Mouse (Mus musculus): ENCODE data around the gene Dclk3. TPM values are rescaled to one million over a fixed set of nuclear protein-coding genes. Genes with fewer than 3 reads are reported as not detected.

Dclk3 gene
- polyA plus RNA-seq, 1 experiment: not detected

DNA sequence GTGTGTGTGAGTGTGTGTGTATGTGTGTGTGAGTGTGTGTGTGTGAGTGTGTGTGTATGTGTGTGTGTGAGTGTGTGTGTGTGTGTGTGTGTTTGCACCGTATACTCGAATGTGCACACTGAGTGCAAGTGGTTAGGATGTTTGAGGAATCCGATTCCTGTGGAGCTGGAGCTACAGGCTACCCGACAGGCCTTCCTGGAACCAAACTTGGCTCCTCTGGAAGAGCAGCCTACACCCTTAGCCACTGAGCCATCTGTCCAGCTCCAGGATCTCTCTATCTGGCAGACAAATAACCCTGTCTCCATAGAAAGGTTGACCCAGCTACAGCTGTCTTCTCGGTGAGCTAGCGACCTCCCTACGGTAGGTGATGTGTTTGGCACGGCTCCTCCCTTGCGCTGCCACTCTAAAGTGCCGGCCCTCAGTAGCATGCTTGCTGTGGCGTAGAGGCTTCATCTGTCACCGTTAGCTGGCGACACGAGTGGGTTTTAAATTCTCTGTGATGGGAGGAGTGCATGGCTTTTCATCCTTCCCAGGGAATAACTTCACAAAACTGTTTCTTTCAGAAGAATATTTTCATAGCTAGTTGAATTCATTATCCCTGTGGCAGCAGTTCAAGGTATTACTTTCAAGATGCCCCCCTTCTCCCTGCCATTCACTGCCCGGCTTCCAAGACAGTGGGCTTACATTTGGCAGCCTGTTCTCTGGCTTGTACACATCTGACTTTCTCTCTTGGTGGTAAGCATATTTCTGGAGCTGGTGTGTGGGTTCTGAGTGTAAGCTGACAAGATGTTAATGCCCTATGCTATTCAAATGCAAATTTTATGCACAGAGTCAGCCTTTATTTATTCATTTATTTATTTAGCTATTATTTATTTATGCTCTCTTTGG is 75.9 kb downstream of the Dclk3 start:
- no peak overlapping the region for H3K27ac ChIP-seq (ENCODE audit: insufficient read depth, low read depth, low read length)
- 63% methylated on average over 15 of the region's 15 CpGs for WGBS
- H3K4me1 ChIP-seq (ENCODE audit: control insufficient read depth, insufficient read depth, low read length): no peaks in the 10 kb centered on the region
- TF ChIP-seq POLR2A (IDR thresholded peaks at IDR 0.05; ENCODE audit: insufficient read depth, low read depth, low read length): no peak
- no peak for TF ChIP-seq CTCF (IDR thresholded peaks at IDR 0.05; ENCODE audit: insufficient read depth, low read depth, low read length)
- no peak overlapping the region for H3K4me3 ChIP-seq (ENCODE audit: insufficient read depth, low read depth, low read length)

DNA sequence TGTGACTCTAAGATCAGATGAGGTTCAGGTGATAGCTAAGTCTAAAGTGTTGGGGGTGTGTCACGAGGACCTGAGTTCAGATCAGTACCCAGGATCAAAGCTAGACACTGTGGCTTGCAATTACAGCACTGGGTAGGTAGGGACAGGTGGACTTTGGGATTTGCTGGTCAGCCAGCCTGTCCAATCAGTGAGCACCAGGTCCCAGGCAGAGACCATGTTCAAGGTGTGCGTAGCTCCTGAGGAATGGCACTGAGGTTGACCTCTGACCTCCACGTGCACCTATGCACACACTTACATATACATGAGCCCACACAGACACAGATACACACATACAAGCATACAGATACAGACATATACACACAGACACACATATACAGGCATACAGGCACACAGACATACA is 76.7 kb downstream of the Dclk3 start:
- H3K4me1 ChIP-seq (ENCODE audit: control insufficient read depth, insufficient read depth, low read length): no peaks in the 10 kb centered on the region
- H3K4me3 ChIP-seq (ENCODE audit: insufficient read depth, low read depth, low read length): no peak overlapping the region
- TF ChIP-seq POLR2A (IDR thresholded peaks at IDR 0.05; ENCODE audit: insufficient read depth, low read depth, low read length) (no peak), CTCF (IDR thresholded peaks at IDR 0.05; ENCODE audit: insufficient read depth, low read depth, low read length) (no peak)
- 80% methylated on average over 3 of the region's 3 CpGs for WGBS
- H3K27ac ChIP-seq (ENCODE audit: insufficient read depth, low read depth, low read length): no peak overlapping the region

DNA sequence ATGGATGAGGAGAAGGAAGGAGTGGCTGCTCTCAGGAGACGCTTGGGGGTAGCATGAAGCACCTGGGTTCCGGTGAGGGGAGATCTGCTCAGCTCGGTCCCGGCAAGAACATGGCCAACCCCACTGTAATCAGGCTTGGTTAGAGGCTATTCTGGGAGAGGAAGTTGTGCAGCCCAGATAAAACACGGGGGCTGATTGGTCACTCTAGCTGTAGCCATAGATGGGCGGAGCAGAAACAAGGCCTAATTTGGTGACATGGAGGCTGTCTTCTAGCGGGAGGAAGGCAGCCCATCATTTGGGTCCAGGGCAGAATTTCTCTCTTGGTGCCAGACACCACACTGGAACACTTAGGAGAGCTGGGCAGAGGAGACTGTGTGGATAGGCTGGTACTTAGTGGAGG is 83.3 kb downstream of the Dclk3 start:
- TF ChIP-seq POLR2A (IDR thresholded peaks at IDR 0.05; ENCODE audit: insufficient read depth, low read depth, low read length) (no peak), CTCF (IDR thresholded peaks at IDR 0.05; ENCODE audit: insufficient read depth, low read depth, low read length) (no peak)
- Histone ChIP-seq H3K4me1 (ENCODE audit: control insufficient read depth, insufficient read depth, low read length) (no peaks in the 10 kb centered on the region), H3K27ac (ENCODE audit: insufficient read depth, low read depth, low read length) (no peak overlapping the region), H3K4me3 (ENCODE audit: insufficient read depth, low read depth, low read length) (no peak overlapping the region)
- 97% methylated on average over 7 of the region's 7 CpGs for WGBS

DNA sequence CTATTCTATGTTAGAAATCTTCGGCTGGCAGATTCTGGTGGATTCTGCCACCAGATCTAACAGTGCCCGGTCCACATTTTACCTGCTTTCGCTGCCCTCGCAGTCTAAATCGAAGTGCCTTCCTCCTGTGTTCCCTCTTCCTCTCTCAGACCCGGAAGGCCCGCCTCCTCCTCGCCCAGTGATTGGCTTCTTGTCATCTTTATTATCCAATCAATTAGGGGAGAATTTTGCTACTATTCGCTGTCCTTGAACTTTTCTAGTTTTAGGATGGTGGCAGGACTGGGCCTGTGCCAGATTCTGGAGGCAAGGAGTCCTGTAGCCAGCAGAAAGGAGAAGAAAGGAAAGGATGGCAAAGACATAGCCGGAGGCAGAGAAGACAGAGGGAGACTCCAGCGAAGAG is 84.2 kb downstream of the Dclk3 start:
- Histone ChIP-seq H3K27ac (ENCODE audit: insufficient read depth, low read depth, low read length) (no peak overlapping the region), H3K4me3 (ENCODE audit: insufficient read depth, low read depth, low read length) (no peak overlapping the region), H3K4me1 (ENCODE audit: control insufficient read depth, insufficient read depth, low read length) (no peaks in the 10 kb centered on the region)
- WGBS: 92% methylated on average over 11 of the region's 11 CpGs
- TF ChIP-seq POLR2A (IDR thresholded peaks at IDR 0.05; ENCODE audit: insufficient read depth, low read depth, low read length) (no peak), CTCF (IDR thresholded peaks at IDR 0.05; ENCODE audit: insufficient read depth, low read depth, low read length) (no peak)

DNA sequence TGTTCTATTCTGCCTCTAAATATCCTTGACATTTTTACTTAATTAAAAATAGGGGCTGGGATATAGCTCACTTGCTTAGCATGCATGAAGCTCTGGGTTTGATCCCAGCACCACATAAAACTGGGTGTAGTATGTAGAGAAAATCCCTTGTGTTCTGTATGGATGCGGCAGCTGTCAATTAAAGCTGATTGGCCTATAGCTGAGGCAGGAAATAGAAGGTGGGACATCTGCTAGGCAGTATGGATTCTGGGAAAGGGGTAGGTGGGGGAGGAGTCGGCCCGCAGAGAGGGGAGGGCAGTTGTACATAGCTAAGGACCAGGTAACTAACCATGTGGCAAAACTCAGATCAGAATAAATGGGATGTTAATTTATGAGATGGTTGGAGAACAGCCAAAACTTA is 85.0 kb downstream of the Dclk3 start:
- WGBS: 94% methylated on average over 3 of the region's 3 CpGs
- Histone ChIP-seq H3K4me3 (ENCODE audit: insufficient read depth, low read depth, low read length) (no peak overlapping the region), H3K27ac (ENCODE audit: insufficient read depth, low read depth, low read length) (no peak overlapping the region), H3K4me1 (ENCODE audit: control insufficient read depth, insufficient read depth, low read length) (no peaks in the 10 kb centered on the region)
- TF ChIP-seq POLR2A (IDR thresholded peaks at IDR 0.05; ENCODE audit: insufficient read depth, low read depth, low read length): no peak
- no peak for TF ChIP-seq CTCF (IDR thresholded peaks at IDR 0.05; ENCODE audit: insufficient read depth, low read depth, low read length)

DNA sequence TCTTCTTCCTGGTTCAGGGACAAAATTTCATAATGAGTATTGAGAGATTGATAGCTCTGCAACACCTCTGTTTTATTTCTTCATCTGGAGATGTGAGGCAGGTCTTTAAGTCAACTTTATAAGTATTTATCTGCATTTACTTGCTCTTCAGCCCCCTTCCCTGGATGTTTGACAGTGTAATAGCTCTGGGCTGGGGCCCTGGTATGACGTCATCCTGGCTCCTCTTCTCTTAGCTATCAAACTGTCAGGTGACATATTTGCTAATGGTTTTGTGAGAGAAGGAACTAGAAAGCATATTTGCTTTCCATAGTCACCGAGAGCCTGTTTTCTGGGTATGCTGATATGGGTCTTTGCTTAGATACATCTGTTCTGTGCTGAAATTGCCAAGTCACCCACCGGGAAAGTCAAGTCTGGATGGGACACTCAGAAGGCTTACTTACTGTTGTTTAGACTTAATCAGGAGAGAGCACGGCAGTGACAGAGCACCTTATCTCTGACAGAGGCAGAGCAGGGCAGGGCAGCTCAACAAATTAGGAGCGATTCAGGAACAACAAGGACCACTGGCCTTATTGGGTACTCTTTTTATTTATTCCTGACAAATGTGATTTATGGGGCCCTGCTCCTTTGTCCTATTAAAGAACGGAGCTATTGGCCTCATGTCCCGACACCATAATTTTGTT is 96.0 kb downstream of the Dclk3 start:
- Histone ChIP-seq H3K27ac (ENCODE audit: insufficient read depth, low read depth, low read length) (no peak overlapping the region), H3K4me3 (ENCODE audit: insufficient read depth, low read depth, low read length) (no peak overlapping the region), H3K4me1 (ENCODE audit: control insufficient read depth, insufficient read depth, low read length) (no peaks in the 10 kb centered on the region)
- 87% methylated on average over 7 of the region's 7 CpGs for WGBS
- no peak for TF ChIP-seq CTCF (IDR thresholded peaks at IDR 0.05; ENCODE audit: insufficient read depth, low read depth, low read length)
- no peak for TF ChIP-seq POLR2A (IDR thresholded peaks at IDR 0.05; ENCODE audit: insufficient read depth, low read depth, low read length)

DNA sequence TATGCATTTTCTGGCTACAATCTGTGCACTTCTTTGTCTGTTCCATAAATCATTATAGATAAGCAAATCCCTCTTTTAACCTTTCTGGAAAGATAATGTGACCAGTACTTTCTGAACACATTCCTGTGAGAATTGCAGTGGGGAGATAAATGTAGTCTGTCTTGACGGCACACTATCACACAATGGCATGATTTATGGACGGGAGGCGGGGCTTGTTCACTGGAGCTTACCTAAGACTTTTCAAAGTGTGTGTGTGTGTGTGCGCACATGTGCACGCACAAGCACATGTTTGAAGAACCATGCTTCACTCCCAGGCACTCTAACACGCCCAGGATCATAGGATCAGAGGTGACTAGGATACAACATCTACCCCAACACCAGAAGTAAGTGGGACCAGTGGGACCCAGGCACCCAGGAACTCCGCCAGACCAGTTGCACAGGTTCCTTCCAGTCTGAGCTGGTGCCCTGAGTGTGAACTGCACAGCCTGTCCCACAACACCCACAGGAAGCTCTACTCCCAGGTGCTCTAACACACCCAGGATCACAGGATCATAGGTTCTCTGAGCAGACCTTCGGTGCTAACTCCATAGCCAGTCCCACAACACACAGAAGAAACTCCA is 96.7 kb downstream of the Dclk3 start:
- TF ChIP-seq CTCF (IDR thresholded peaks at IDR 0.05; ENCODE audit: insufficient read depth, low read depth, low read length) (no peak), POLR2A (IDR thresholded peaks at IDR 0.05; ENCODE audit: insufficient read depth, low read depth, low read length) (no peak)
- Histone ChIP-seq H3K4me3 (ENCODE audit: insufficient read depth, low read depth, low read length) (no peak overlapping the region), H3K4me1 (ENCODE audit: control insufficient read depth, insufficient read depth, low read length) (no peaks in the 10 kb centered on the region), H3K27ac (ENCODE audit: insufficient read depth, low read depth, low read length) (no peak overlapping the region)
- WGBS: 94% methylated on average over 8 of the region's 8 CpGs

Other genes with a start within 250 kb of the Dclk3 start
- gene Mlh1, start 167.3 kb upstream of the Dclk3 start, polyA plus RNA-seq (2012; ENCODE audit: insufficient read depth, insufficient read length, low replicate concordance, missing spikeins): not detected in 2 replicates
- gene Epm2aip1, start 167.2 kb upstream of the Dclk3 start, polyA plus RNA-seq (2012; ENCODE audit: insufficient read depth, insufficient read length, low replicate concordance, missing spikeins): 80.5 TPM in 1 of 2 replicates, not detected in the other
- 43.4 and 47.9 TPM in 2 replicates for gene Trank1, start 127.3 kb upstream of the Dclk3 start, polyA plus RNA-seq (2012; ENCODE audit: insufficient read depth, insufficient read length, low replicate concordance, missing spikeins)